Mouse (Mus musculus) T-helper 17 cell (primary cell): Measurements from ENCODE around the gene Trim56.
"Not testable (repeated sequence)": the region's sequence is repeated elsewhere in the genome, so short reads cannot be mapped to it uniquely, and the experiment has no call there.

Experiments used
- in situ Hi-C, 2 experiments: fragments of 300-600 bp; cut with MboI, MseI; formaldehyde crosslinking; loops; 1 replicate in 1 of 2; 2 replicates in 1 of 2; pipeline ENCODE4 v1.15.1; 2025; ENCODE audit warnings: high pct_unique_total_duplicates in 2 of 2

Trim56 gene

GRCm38 (mm10) chr5:137115866-137116847 is at the start of gene Trim56:
Gene Trim56 (minus strand): TSS chr5:137116209.
- in situ Hi-C loops, result loop anchor here in 1 of 2 experiments (10.0 kb wide), 1 partner anchor 191 kb away; no protein-coding TSS in a partner anchor

GRCm38 (mm10) chr5:137161853-137162252 is 45.8 kb upstream of the Trim56 start:
- in situ Hi-C loops, result no loop called here

- in situ Hi-C loops, result loop anchor here (5.0 kb wide), 4 partner anchors 37 to 128 kb away; partner anchors contain the start of gene Ache (in 2 of the 2)
Observed at GRCm38 (mm10) chr5:137159461-137159860, 43.5 kb upstream of the Trim56 start.

- in situ Hi-C loops, result no loop called here
Observed at GRCm38 (mm10) chr5:137153289-137153688, 37.3 kb upstream of the Trim56 start.

GRCm38 (mm10) chr5:137152623-137153022 is 36.6 kb upstream of the Trim56 start:
- in situ Hi-C loops, result no loop called here

GRCm38 (mm10) chr5:137149272-137149882 is 33.4 kb upstream of the Trim56 start, which contains the start of gene Muc3:
Gene Muc3 (minus strand): TSS chr5:137149322.
- in situ Hi-C loops, result not testable (repeated sequence)

GRCm38 (mm10) chr5:137140836-137141235 is 24.8 kb upstream of the Trim56 start:
- in situ Hi-C loops, result no loop called here

GRCm38 (mm10) chr5:137138977-137139376 is 23.0 kb upstream of the Trim56 start:
- in situ Hi-C loops, result no loop called here

- in situ Hi-C loops, result no loop called here
Observed at GRCm38 (mm10) chr5:137134959-137135358, 18.9 kb upstream of the Trim56 start.

GRCm38 (mm10) chr5:137131490-137131889 is 15.5 kb upstream of the Trim56 start:
- in situ Hi-C loops, result no loop called here

- in situ Hi-C loops, result no loop called here
Observed at GRCm38 (mm10) chr5:137129281-137129680, 13.3 kb upstream of the Trim56 start.

- in situ Hi-C loops, result loop anchor here in 1 of 2 experiments (5.0 kb wide), 1 partner anchor 34 kb away; no protein-coding TSS in a partner anchor
Observed at GRCm38 (mm10) chr5:137123516-137123915, 7.5 kb upstream of the Trim56 start.

GRCm38 (mm10) chr5:137122686-137123193 is 6.7 kb upstream of the Trim56 start:
- in situ Hi-C loops, result loop anchor here in 1 of 2 experiments (5.0 kb wide), 1 partner anchor 35 kb away; no protein-coding TSS in a partner anchor

GRCm38 (mm10) chr5:137121280-137121679 is 5.3 kb upstream of the Trim56 start:
- in situ Hi-C loops, result loop anchor here in 1 of 2 experiments (5.0 kb wide), 1 partner anchor 36 kb away; no protein-coding TSS in a partner anchor

GRCm38 (mm10) chr5:137118878-137119277 is 2.9 kb upstream of the Trim56 start:
- in situ Hi-C loops, result loop anchor here in 1 of 2 experiments (10.0 kb wide), 1 partner anchor 194 kb away; no protein-coding TSS in a partner anchor

- in situ Hi-C loops, result loop anchor here in 1 of 2 experiments (10.0 kb wide), 1 partner anchor 193 kb away; no protein-coding TSS in a partner anchor
Observed at GRCm38 (mm10) chr5:137117994-137118393, 2.0 kb upstream of the Trim56 start.

GRCm38 (mm10) chr5:137116987-137117386 is 978 bp upstream of the Trim56 start:
- in situ Hi-C loops, result loop anchor here in 1 of 2 experiments (10.0 kb wide), 1 partner anchor 192 kb away; no protein-coding TSS in a partner anchor

GRCm38 (mm10) chr5:137114891-137115561 is 983 bp downstream of the Trim56 start:
- in situ Hi-C loops, result loop anchor here in 1 of 2 experiments (5.0 to 10.0 kb wide), 2 partner anchors 48 to 190 kb away; no protein-coding TSS in a partner anchor

- in situ Hi-C loops, result loop anchor here in 1 of 2 experiments (5.0 to 10.0 kb wide), 2 partner anchors 44 to 187 kb away; no protein-coding TSS in a partner anchor
Observed at GRCm38 (mm10) chr5:137111542-137112408, 4.2 kb downstream of the Trim56 start.

- in situ Hi-C loops, result loop anchor here in 1 of 2 experiments (5.0 to 10.0 kb wide), 2 partner anchors 44 to 186 kb away; no protein-coding TSS in a partner anchor
Observed at GRCm38 (mm10) chr5:137110863-137111262, 5.1 kb downstream of the Trim56 start.
